Mouse (Mus musculus) natural killer cell, adult 2 months (primary cell): Measurements from ENCODE around the gene Vamp2.
A peak's percentile ranks its signal among the peaks of the same experiment; 100 is the strongest.

Source experiments
- DNase-seq, 2 experiments: peaks; one replicate each; pipeline ENCODE4 v3.0.0; 2022; ENCODE audit warnings: low spot score in 2 of 2

Gene Vamp2

GRCm38 (mm10) chr11:69064259-69065133 is 23.8 kb upstream of the Vamp2 start:
- DNase-seq = no peak

GRCm38 (mm10) chr11:69065394-69065925 is 22.8 kb upstream of the Vamp2 start:
- no peak for DNase-seq

- peak in 1 of 2 experiments; percentile 42 for DNase-seq
Observed at GRCm38 (mm10) chr11:69066163-69066861, 22.0 kb upstream of the Vamp2 start.

- DNase-seq = peak; percentile 70 to 82
Observed at GRCm38 (mm10) chr11:69066956-69067355, 21.3 kb upstream of the Vamp2 start.

GRCm38 (mm10) chr11:69067601-69068000 is 20.7 kb upstream of the Vamp2 start:
- no peak for DNase-seq

GRCm38 (mm10) chr11:69070093-69070492 is 18.2 kb upstream of the Vamp2 start:
- DNase-seq = no peak

- peak; percentile 87 to 90 for DNase-seq
Observed at GRCm38 (mm10) chr11:69070590-69071222, 17.6 kb upstream of the Vamp2 start, which contains the start of gene Tmem107. Gene Tmem107, plus strand, starts transcription at chr11:69070806.

GRCm38 (mm10) chr11:69071262-69071661 is 17.0 kb upstream of the Vamp2 start:
- DNase-seq = no peak

- no peak for DNase-seq
Observed at GRCm38 (mm10) chr11:69072234-69072633, 16.1 kb upstream of the Vamp2 start.

GRCm38 (mm10) chr11:69072666-69073064 is 15.6 kb upstream of the Vamp2 start:
- no peak for DNase-seq

- peak; percentile 91 to 93 for DNase-seq
Observed at GRCm38 (mm10) chr11:69073065-69073888, 15.0 kb upstream of the Vamp2 start.

- DNase-seq = no peak
Observed at GRCm38 (mm10) chr11:69073951-69074775, 14.1 kb upstream of the Vamp2 start.

- no peak for DNase-seq
Observed at GRCm38 (mm10) chr11:69074776-69075069, 13.6 kb upstream of the Vamp2 start.

- no peak for DNase-seq
Observed at GRCm38 (mm10) chr11:69075764-69076479, 12.4 kb upstream of the Vamp2 start.

GRCm38 (mm10) chr11:69076572-69076971 is 11.7 kb upstream of the Vamp2 start:
- no peak for DNase-seq

GRCm38 (mm10) chr11:69077316-69077715 is 11.0 kb upstream of the Vamp2 start:
- DNase-seq = no peak

- DNase-seq = peak; percentile 67 to 82
Observed at GRCm38 (mm10) chr11:69078041-69078440, 10.2 kb upstream of the Vamp2 start.

- peak in 1 of 2 experiments; percentile 63 for DNase-seq
Observed at GRCm38 (mm10) chr11:69078805-69079438, 9.4 kb upstream of the Vamp2 start.

GRCm38 (mm10) chr11:69080102-69080854 is 8.0 kb upstream of the Vamp2 start:
- DNase-seq = no peak
